Mouse (Mus musculus) kidney, postnatal 0 days (tissue): Measurements from ENCODE around the gene Mical3. TPM values are rescaled to one million over a fixed set of nuclear protein-coding genes. Genes with fewer than 3 reads are reported as not detected.

Source experiments
- ATAC-seq: fragments of 200-750 bp; cut with Nextera tagmentation; replicated peaks from 2 replicates; pipeline ENCODE4 v1.8.0; 2017; ENCODE audit warnings: low read depth, moderate number of reproducible peaks, moderate TSS enrichment, moderate library complexity; ENCODE audit not compliant: low FRiP score
- DNase-seq: peaks from one replicate; pipeline ENCODE4 v3.0.0-alpha.2; 2016; ENCODE audit warnings: low spot score
- H3K27ac ChIP-seq: fragments of 300-500 bp; sonication (generic); 2 replicates; pipeline ENCODE4 v1.5.1; 2014; ENCODE audit warnings: mild to moderate bottlenecking
- H3K27me3 ChIP-seq: fragments of 300-500 bp; sonication (generic); 2 replicates; pipeline ENCODE4 v1.6.1; 2014; ENCODE audit warnings: low read length, mixed read lengths; ENCODE audit not compliant: insufficient read depth
- H3K36me3 ChIP-seq: fragments of 300-500 bp; sonication (generic); 2 replicates; pipeline ENCODE4 v1.6.1; 2014; ENCODE audit warnings: low read length, mixed read lengths; ENCODE audit not compliant: insufficient read depth
- H3K4me1 ChIP-seq: fragments of 300-500 bp; sonication (generic); replicated peaks from 2 replicates; pipeline ENCODE4 v1.6.1; 2014; ENCODE audit warnings: antibody characterized with exemption, low read length, mixed read lengths; ENCODE audit not compliant: insufficient read depth
- H3K4me2 ChIP-seq: fragments of 300-500 bp; sonication (generic); 2 replicates; pipeline ENCODE4 v1.6.1; 2014; ENCODE audit warnings: mild to moderate bottlenecking, low read length, moderate library complexity, mixed read lengths
- H3K4me3 ChIP-seq: fragments of 300-500 bp; sonication (generic); replicated peaks from 2 replicates; pipeline ENCODE4 v1.5.1; 2014; ENCODE audit warnings: low read depth, low read length
- H3K9ac ChIP-seq: fragments of 300-500 bp; sonication (generic); 2 replicates; pipeline ENCODE4 v1.6.1; 2014; ENCODE audit warnings: low read depth, low read length
- H3K9me3 ChIP-seq: fragments of 300-500 bp; sonication (generic); replicated peaks from 2 replicates; pipeline ENCODE4 v1.6.1; 2016; ENCODE audit warnings: low read length, inconsistent platforms, mixed read lengths
- CTCF ChIP-seq: IDR thresholded peaks from 2 replicates; pipeline ENCODE4 v1.5.1; 2016; ENCODE audit warnings: antibody characterized with exemption, low read depth, mild to moderate bottlenecking, moderate library complexity
- WGBS: fragments of 180-500 bp; shearing (Covaris S2); extraction: QIAGEN DNeasy Blood & Tissue Kit; methylation state at CpG from one replicate; pipeline ENCODE4 v1.1.7; 2014; 5-methylcytosine and 5-hydroxymethylcytosine counted together
- polyA plus RNA-seq: library from polyadenylated mRNA; unstranded; fragments of >200 nt; fragmentation: Nextera tagmentation; extraction: Ambion mirVana; gene quantifications from 2 replicates; pipeline ENCODE4 v1.2.1, GENCODE M21; 2015

Mical3 gene
- polyA plus RNA-seq, 1 experiment from 2014 or later, result 6.0 TPM

- no peak overlapping the region for H3K4me3 ChIP-seq
- ATAC-seq (no peak), DNase-seq (no peak)
- H3K4me2 ChIP-seq, result no peak overlapping the region
- H3K4me1 ChIP-seq, result no peaks in the 10 kb centered on the region; the same call in 1 of the 2 replicates
- H3K27me3 ChIP-seq, result no peaks in the 10 kb centered on the region
- no peak for TF ChIP-seq CTCF
- 76% methylated on average over 9 of the region's 9 CpGs for WGBS
- H3K9me3 ChIP-seq, result no peaks in the 10 kb centered on the region
- no peak overlapping the region for H3K9ac ChIP-seq
- H3K27ac ChIP-seq, result no peak overlapping the region
- no peaks in the 10 kb centered on the region for H3K36me3 ChIP-seq
These were observed 32.1 kb downstream of the Mical3 start for GRCm38 (mm10) chr6:121098511-121099227.

GRCm38 (mm10) chr6:121098109-121098508 lies 32.7 kb downstream of the Mical3 start:
- Histone ChIP-seq H3K27ac (no peak overlapping the region), H3K27me3 (no peaks in the 10 kb centered on the region), H3K4me3 (no peak overlapping the region), H3K4me2 (no peak overlapping the region), H3K9me3 (no peaks in the 10 kb centered on the region), H3K36me3 (no peaks in the 10 kb centered on the region), H3K4me1 (no peaks in the 10 kb centered on the region; the same call in 1 of the 2 replicates), H3K9ac (no peak overlapping the region)
- ATAC-seq (no peak), DNase-seq (no peak)
- WGBS, result 71% methylated on average over 9 of the region's 9 CpGs
- no peak for TF ChIP-seq CTCF

GRCm38 (mm10) chr6:121096862-121097261 lies 33.9 kb downstream of the Mical3 start:
- H3K36me3 ChIP-seq, result 0 out of 2 replicates have a peak, but pooled peaks cover 3% of the 10 kb centered on the region
- TF ChIP-seq CTCF, result no peak
- no peak for ATAC-seq
- no peak for DNase-seq
- no peak overlapping the region for H3K9ac ChIP-seq
- no peaks in the 10 kb centered on the region; the same call in 1 of the 2 replicates for H3K4me1 ChIP-seq
- 85% methylated on average over 8 of the region's 8 CpGs for WGBS
- no peaks in the 10 kb centered on the region for H3K9me3 ChIP-seq
- H3K27me3 ChIP-seq, result no peaks in the 10 kb centered on the region
- no peak overlapping the region for H3K27ac ChIP-seq
- H3K4me3 ChIP-seq, result no peak overlapping the region
- no peak overlapping the region for H3K4me2 ChIP-seq

- Histone ChIP-seq H3K27me3 (no peaks in the 10 kb centered on the region), H3K4me1 (no peaks in the 10 kb centered on the region; the same call in 1 of the 2 replicates), H3K9ac (no peak overlapping the region), H3K4me2 (no peak overlapping the region), H3K4me3 (no peak overlapping the region), H3K9me3 (no peaks in the 10 kb centered on the region), H3K27ac (no peak overlapping the region), H3K36me3 (0 out of 2 replicates have a peak, but pooled peaks cover 4% of the 10 kb centered on the region)
- 90% methylated on average over 8 of the region's 8 CpGs for WGBS
- DNase-seq, result no peak
- ATAC-seq, result no peak
- TF ChIP-seq CTCF, result no peak
These were observed 34.4 kb downstream of the Mical3 start for GRCm38 (mm10) chr6:121096390-121096789.

GRCm38 (mm10) chr6:121093662-121094408 lies 37.0 kb downstream of the Mical3 start:
- H3K9me3 ChIP-seq, result no peaks in the 10 kb centered on the region
- 82% methylated on average over 8 of the region's 8 CpGs for WGBS
- no peak overlapping the region for H3K27ac ChIP-seq
- H3K4me2 ChIP-seq, result no peak overlapping the region
- TF ChIP-seq CTCF, result no peak
- no peak overlapping the region for H3K9ac ChIP-seq
- H3K4me3 ChIP-seq, result no peak overlapping the region
- no peaks in the 10 kb centered on the region for H3K27me3 ChIP-seq
- ATAC-seq (no peak), DNase-seq (no peak)
- 0 out of 2 replicates have a peak, but pooled peaks cover 4% of the 10 kb centered on the region for H3K36me3 ChIP-seq
- H3K4me1 ChIP-seq, result no peaks in the 10 kb centered on the region; the same call in 1 of the 2 replicates

- H3K4me3 ChIP-seq, result no peak overlapping the region
- no peak for ATAC-seq
These were observed 40.0 kb downstream of the Mical3 start for GRCm38 (mm10) chr6:121090786-121091185.

More at GRCm38 (mm10) chr6:121090786-121091185, 40.0 kb downstream of the Mical3 start:
- TF ChIP-seq CTCF, result no peak
- Histone ChIP-seq H3K9me3 (no peaks in the 10 kb centered on the region), H3K9ac (no peak overlapping the region), H3K4me2 (no peak overlapping the region), H3K27me3 (no peaks in the 10 kb centered on the region), H3K4me1 (peaks cover 16% of the 10 kb centered on the region), H3K36me3 (0 out of 2 replicates have a peak, but pooled peaks cover 4% of the 10 kb centered on the region), H3K27ac (no peak overlapping the region)
- no peak for DNase-seq
- 94% methylated on average over 11 of the region's 11 CpGs for WGBS
